Mouse (Mus musculus): ENCODE measurements around the gene Sash3.

- no peak for TF ChIP-seq CTCF (IDR thresholded peaks at IDR 0.05; ENCODE audit: insufficient read depth, low read depth, low read length)
- no peak for TF ChIP-seq POLR2A (IDR thresholded peaks at IDR 0.05; ENCODE audit: insufficient read depth, low read depth, low read length)
Observed at GRCm38 (mm10) chrX:48108394-48109315, 37.6 kb upstream of the Sash3 start, which contains the start of gene Xpnpep2.
